Mouse (Mus musculus) midbrain, embryonic 13.5 days (tissue): ENCODE results near the gene Hoxb6. TPM values are rescaled to one million over a fixed set of nuclear protein-coding genes. Genes with fewer than 3 reads are reported as not detected.

ENCODE experiments used
- ATAC-seq: fragments of 200-750 bp; cut with Nextera tagmentation; 2 replicates; pipeline ENCODE4 v1.8.0; 2017; ENCODE audit warnings: mild to moderate bottlenecking, moderate TSS enrichment, moderate library complexity
- H3K27ac ChIP-seq: fragments of 300-500 bp; sonication (generic); 2 replicates; pipeline ENCODE4 v1.5.1; 2015; ENCODE audit warnings: inconsistent platforms, mild to moderate bottlenecking, moderate library complexity
- H3K27me3 ChIP-seq: fragments of 300-500 bp; sonication (generic); 2 replicates; pipeline ENCODE4 v1.6.1; 2015; ENCODE audit warnings: mild to moderate bottlenecking, inconsistent platforms
- H3K36me3 ChIP-seq: fragments of 300-500 bp; sonication (generic); 2 replicates; pipeline ENCODE4 v1.6.1; 2015; ENCODE audit warnings: mild to moderate bottlenecking, inconsistent platforms
- H3K4me1 ChIP-seq: fragments of 300-500 bp; sonication (generic); replicated peaks from 2 replicates; pipeline ENCODE4 v1.6.1; 2015; ENCODE audit warnings: inconsistent platforms
- H3K4me2 ChIP-seq: fragments of 300-500 bp; sonication (generic); replicated peaks from 2 replicates; pipeline ENCODE4 v1.6.1; 2015; ENCODE audit warnings: moderate library complexity, mild to moderate bottlenecking, inconsistent platforms
- H3K4me3 ChIP-seq: fragments of 300-500 bp; sonication (generic); replicated peaks from 2 replicates; pipeline ENCODE4 v1.5.1; 2015; ENCODE audit warnings: mild to moderate bottlenecking, inconsistent platforms
- H3K9ac ChIP-seq: fragments of 300-500 bp; sonication (generic); replicated peaks from 2 replicates; pipeline ENCODE4 v1.6.1; 2015; ENCODE audit warnings: mild to moderate bottlenecking, inconsistent platforms
- H3K9me3 ChIP-seq: fragments of 300-500 bp; sonication (generic); 2 replicates; pipeline ENCODE4 v1.6.1; 2016; ENCODE audit warnings: mild to moderate bottlenecking, inconsistent platforms
- WGBS: fragments of 180-500 bp; shearing (Covaris S2); methylation state at CpG from one replicate; pipeline ENCODE4 v1.1.7; 2015; 5-methylcytosine and 5-hydroxymethylcytosine counted together
- polyA plus RNA-seq: library from polyadenylated mRNA; unstranded; fragments of >200 nt; fragmentation: Nextera tagmentation; extraction: Ambion mirVana; gene quantifications from 2 replicates; pipeline ENCODE4 v1.2.1, GENCODE M21; 2015

Gene Hoxb6
- polyA plus RNA-seq, 1 experiment from 2014 or later: not detected

DNA sequence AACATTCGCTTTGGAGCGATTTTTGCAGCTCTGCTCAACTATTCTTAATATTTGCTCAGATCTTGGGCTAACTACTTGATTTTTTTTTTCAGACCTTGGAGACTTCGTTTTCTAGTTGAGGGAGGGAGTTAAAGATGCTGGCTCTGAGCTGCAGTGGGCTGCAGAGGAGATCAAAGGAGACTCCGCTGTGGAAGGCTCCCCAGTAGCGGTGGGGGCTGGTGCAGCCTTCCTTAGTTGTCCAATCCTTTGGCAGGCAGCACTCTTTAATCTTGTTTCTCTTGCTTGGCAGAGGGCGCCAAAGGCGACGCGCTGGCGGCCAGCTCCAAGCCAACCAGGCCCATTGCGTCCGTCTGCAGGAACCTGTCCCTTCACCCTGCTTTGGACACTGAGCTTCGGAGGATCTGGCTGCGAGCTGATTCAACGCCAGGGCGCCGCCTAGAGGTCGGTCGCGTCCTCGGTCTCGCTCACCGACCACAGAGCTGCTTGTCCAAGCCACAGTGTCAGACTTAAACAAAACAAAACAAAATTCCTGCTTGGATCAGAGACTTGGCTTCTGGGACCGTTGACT is 30.9 kb upstream of the Hoxb6 start:
- no peak overlapping the region for H3K27ac ChIP-seq
- H3K4me1 ChIP-seq: no peaks in the 10 kb centered on the region
- H3K9ac ChIP-seq: no peak overlapping the region
- no peak overlapping the region for H3K4me3 ChIP-seq
- ATAC-seq: no peak
- H3K4me2 ChIP-seq: no peak overlapping the region
- WGBS: under 1% methylated on average over 24 of the region's 24 CpGs
- no peaks in the 10 kb centered on the region for H3K9me3 ChIP-seq
- H3K27me3 ChIP-seq: peaks cover 100% of the 10 kb centered on the region
- no peaks in the 10 kb centered on the region for H3K36me3 ChIP-seq

DNA sequence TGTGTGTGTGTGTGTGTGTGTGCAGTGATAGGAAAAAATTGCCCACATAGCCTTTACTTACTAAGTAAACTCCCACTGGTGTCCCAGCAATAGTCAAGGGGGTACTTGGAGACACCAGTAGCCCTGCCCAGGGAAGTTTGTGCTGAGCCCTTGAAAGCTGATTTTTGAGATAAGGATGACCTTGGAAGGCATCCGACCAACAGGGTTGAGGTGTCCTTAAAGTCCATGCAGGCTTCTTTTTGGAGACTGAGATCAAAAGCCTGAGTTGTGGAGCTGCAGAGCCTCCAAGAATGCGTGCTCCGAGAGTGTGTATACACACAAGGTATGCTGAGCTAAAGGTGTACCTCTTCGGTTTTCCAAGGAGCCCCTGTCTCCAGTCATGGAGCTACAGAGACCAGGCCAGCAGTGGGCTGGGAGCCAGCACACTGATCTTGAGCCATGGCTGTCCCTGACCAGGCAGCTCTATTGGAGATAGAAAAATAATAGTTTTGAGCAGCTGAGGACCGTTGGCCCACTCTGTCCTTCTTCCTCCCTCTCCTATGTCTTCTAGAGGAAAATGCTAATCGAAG is 29.9 kb upstream of the Hoxb6 start:
- Histone ChIP-seq H3K27me3 (peaks cover 100% of the 10 kb centered on the region), H3K4me2 (no peak overlapping the region), H3K4me3 (no peak overlapping the region), H3K9ac (no peak overlapping the region), H3K9me3 (no peaks in the 10 kb centered on the region), H3K27ac (no peak overlapping the region), H3K4me1 (no peaks in the 10 kb centered on the region), H3K36me3 (no peaks in the 10 kb centered on the region)
- no peak for ATAC-seq
- 12% methylated on average over 6 of the region's 6 CpGs for WGBS

DNA sequence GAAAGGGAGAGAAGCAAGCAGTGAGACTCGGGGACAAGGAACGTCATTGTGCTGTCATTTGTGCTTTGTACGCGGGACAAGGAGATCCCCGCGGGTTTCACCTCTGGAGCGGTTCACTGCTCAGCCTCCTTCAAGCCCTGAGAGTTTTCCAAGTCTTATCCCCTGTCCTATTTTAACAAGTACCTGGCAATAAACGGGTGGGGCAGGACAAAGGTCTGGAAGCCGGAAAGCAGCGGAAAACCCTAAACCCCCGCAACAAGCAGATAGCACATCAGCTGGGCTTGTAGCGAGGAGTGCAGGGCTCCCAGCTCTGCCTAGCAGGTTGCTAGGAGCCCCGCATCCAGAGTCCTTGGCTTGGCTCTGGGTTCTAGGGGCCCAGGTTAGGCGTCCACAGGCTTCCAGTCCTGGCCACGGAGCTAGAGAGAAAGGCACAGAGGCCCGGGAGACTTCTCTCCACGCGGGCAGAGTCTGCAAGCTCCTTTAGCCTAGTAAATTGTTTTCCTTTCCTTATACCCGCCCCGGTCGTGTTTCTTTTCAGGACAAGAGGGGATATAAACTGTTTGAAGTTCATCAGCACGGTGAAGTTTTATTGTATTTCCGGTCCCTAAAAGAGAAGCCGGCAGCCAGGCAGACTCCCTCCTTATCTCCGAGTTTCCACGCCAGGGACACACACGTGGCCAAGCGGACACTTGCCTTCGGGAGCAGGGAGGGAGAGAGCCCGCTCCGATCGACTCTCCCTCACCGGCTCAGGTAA is 28.5 kb upstream of the Hoxb6 start:
- Histone ChIP-seq H3K36me3 (no peaks in the 10 kb centered on the region), H3K27ac (no peak overlapping the region), H3K9me3 (no peaks in the 10 kb centered on the region), H3K27me3 (peaks cover 100% of the 10 kb centered on the region), H3K4me1 (no peaks in the 10 kb centered on the region), H3K4me3 (no peak overlapping the region), H3K9ac (no peak overlapping the region), H3K4me2 (no peak overlapping the region)
- WGBS: under 1% methylated on average over 33 of the region's 33 CpGs
- ATAC-seq: no peak

DNA sequence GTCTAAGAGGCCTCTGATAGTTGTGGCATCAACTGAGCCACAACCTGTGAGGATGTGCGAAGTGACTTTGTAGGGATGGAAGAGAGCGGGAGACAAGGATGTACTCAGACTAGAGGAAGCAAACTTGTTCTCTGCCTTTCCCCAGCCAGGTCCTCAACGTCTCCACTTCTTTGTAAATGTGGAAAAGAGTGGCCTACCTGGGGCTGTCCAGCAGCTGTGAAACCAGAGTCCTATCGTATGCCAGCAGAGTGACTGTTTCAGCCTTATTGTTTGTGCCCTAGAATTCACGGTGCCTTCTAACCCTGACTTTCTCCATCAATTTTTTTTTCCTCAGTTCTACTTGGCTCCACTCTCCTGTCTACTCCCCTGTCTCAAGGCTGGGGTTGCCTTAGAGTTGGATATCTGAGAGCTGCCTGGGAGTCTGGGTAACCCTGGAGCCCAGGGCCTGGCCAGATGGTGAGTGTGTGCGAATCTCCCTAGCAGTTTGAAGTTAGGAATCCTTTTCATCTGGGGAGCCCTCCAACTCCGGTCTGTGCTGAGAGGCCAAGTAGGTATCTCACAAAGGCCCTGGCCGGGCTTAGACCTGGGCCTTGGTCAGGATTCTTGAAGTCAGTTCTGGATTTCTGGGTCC is 27.8 kb upstream of the Hoxb6 start:
- H3K9me3 ChIP-seq: no peaks in the 10 kb centered on the region
- peaks cover 100% of the 10 kb centered on the region for H3K27me3 ChIP-seq
- WGBS: under 1% methylated on average over 8 of the region's 8 CpGs
- H3K27ac ChIP-seq: no peak overlapping the region
- no peak overlapping the region for H3K4me3 ChIP-seq
- H3K4me2 ChIP-seq: no peak overlapping the region
- no peaks in the 10 kb centered on the region for H3K36me3 ChIP-seq
- ATAC-seq: no peak
- no peaks in the 10 kb centered on the region for H3K4me1 ChIP-seq
- H3K9ac ChIP-seq: no peak overlapping the region

DNA sequence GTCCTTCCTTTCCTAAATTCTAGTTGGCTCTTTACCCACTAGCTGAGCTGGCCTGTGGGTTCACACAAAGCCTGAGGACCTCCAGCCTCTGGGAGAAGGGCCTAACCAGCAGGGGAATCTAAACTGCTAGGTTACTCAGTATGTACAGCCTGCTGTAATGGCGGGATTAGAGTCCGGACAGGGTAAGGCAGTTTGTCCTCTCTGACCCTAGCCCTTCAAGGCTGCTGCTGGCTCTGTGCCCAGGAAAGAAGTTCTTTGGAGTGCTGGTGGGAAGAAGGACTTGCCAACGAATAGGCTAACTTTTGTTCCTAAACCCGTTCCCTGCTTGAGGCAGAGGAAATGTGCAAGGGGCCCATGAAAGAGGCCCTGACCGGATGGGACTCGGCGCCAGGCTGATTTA is 26.3 kb upstream of the Hoxb6 start:
- Histone ChIP-seq H3K27me3 (peaks cover 100% of the 10 kb centered on the region), H3K4me3 (no peak overlapping the region), H3K9me3 (no peaks in the 10 kb centered on the region), H3K9ac (no peak overlapping the region), H3K4me2 (no peak overlapping the region), H3K36me3 (no peaks in the 10 kb centered on the region), H3K4me1 (no peaks in the 10 kb centered on the region), H3K27ac (no peak overlapping the region)
- ATAC-seq: no peak
- WGBS: under 1% methylated on average over 7 of the region's 7 CpGs

GRCm38 (mm10) chr11:96267021-96267920 is 25.0 kb upstream of the Hoxb6 start:
- 9% methylated on average over 7 of the region's 7 CpGs for WGBS
- Histone ChIP-seq H3K9ac (no peak overlapping the region), H3K4me1 (peaks cover 3% of the 10 kb centered on the region), H3K4me3 (no peak overlapping the region), H3K27ac (no peak overlapping the region), H3K36me3 (no peaks in the 10 kb centered on the region), H3K9me3 (no peaks in the 10 kb centered on the region), H3K4me2 (no peak overlapping the region), H3K27me3 (peaks cover 100% of the 10 kb centered on the region)
- no peak for ATAC-seq

- 0% methylated on average over 1 of the region's 1 CpGs for WGBS
- no peaks in the 10 kb centered on the region for H3K36me3 ChIP-seq
- no peak overlapping the region for H3K4me3 ChIP-seq
- H3K4me2 ChIP-seq: no peak overlapping the region
- H3K4me1 ChIP-seq: peaks cover 6% of the 10 kb centered on the region
- H3K27me3 ChIP-seq: peaks cover 100% of the 10 kb centered on the region
- H3K9ac ChIP-seq: no peak overlapping the region
- H3K9me3 ChIP-seq: no peaks in the 10 kb centered on the region
- H3K27ac ChIP-seq: no peak overlapping the region
- no peak for ATAC-seq
Observed at GRCm38 (mm10) chr11:96268031-96268745, 24.1 kb upstream of the Hoxb6 start.

GRCm38 (mm10) chr11:96269869-96270268 is 22.4 kb upstream of the Hoxb6 start:
- Histone ChIP-seq H3K4me3 (no peak overlapping the region), H3K27ac (no peak overlapping the region), H3K4me2 (no peak overlapping the region), H3K4me1 (peaks cover 6% of the 10 kb centered on the region), H3K9me3 (no peaks in the 10 kb centered on the region), H3K27me3 (peaks cover 100% of the 10 kb centered on the region), H3K36me3 (no peaks in the 10 kb centered on the region), H3K9ac (no peak overlapping the region)
- no peak for ATAC-seq
- WGBS: under 1% methylated on average over 19 of the region's 19 CpGs

- Histone ChIP-seq H3K36me3 (no peaks in the 10 kb centered on the region), H3K27ac (no peak within 1 kb of the TSS), H3K9me3 (no peaks in the 10 kb centered on the region), H3K27me3 (peaks cover 100% of the 10 kb centered on the region), H3K9ac (no peak within 1 kb of the TSS), H3K4me2 (peak within 1 kb of the TSS; percentile 9; the same call in 1 of the 2 replicates), H3K4me3 (peak within 1 kb of the TSS; percentile 6; the same call in 1 of the 2 replicates), H3K4me1 (peaks cover 6% of the 10 kb centered on the region)
- WGBS: under 1% methylated on average over 40 of the region's 40 CpGs
- ATAC-seq: no peak
Observed at GRCm38 (mm10) chr11:96270996-96271540, 21.2 kb upstream of the Hoxb6 start, which contains the start of gene Hoxb9. TSS of gene Hoxb9 (plus strand) at chr11:96271457.

GRCm38 (mm10) chr11:96271541-96272011 is 20.7 kb upstream of the Hoxb6 start:
- Histone ChIP-seq H3K9ac (no peak overlapping the region), H3K36me3 (no peaks in the 10 kb centered on the region), H3K27ac (no peak overlapping the region), H3K4me2 (no peak overlapping the region), H3K9me3 (no peaks in the 10 kb centered on the region), H3K4me1 (peaks cover 6% of the 10 kb centered on the region), H3K27me3 (peaks cover 100% of the 10 kb centered on the region), H3K4me3 (0 out of 2 replicates have a peak overlapping the region, but pooled peaks have one; percentile 5)
- WGBS: under 1% methylated on average over 52 of the region's 52 CpGs
- ATAC-seq: no peak
